Mouse (Mus musculus) forebrain, embryonic 13.5 days (tissue): ENCODE data around the gene Npw. TPM values are rescaled to one million over a fixed set of nuclear protein-coding genes. Genes with fewer than 3 reads are reported as not detected.

Experiments
- ATAC-seq: fragments of 200-750 bp; cut with Nextera tagmentation; 2 replicates; pipeline ENCODE4 v1.8.0; 2017
- H3K27ac ChIP-seq: fragments of 300-500 bp; sonication (generic); 2 replicates; pipeline ENCODE4 v1.5.1; 2015; ENCODE audit warnings: inconsistent platforms, mild to moderate bottlenecking, moderate library complexity
- H3K27me3 ChIP-seq: fragments of 300-500 bp; sonication (generic); 2 replicates; pipeline ENCODE4 v1.6.1; 2015; ENCODE audit warnings: mild to moderate bottlenecking, inconsistent platforms
- H3K36me3 ChIP-seq: fragments of 300-500 bp; sonication (generic); 2 replicates; pipeline ENCODE4 v1.6.1; 2015; ENCODE audit warnings: mild to moderate bottlenecking, inconsistent platforms; ENCODE audit not compliant: poor library complexity, severe bottlenecking
- H3K4me1 ChIP-seq: fragments of 300-500 bp; sonication (generic); 2 replicates; pipeline ENCODE4 v1.6.1; 2015; ENCODE audit warnings: inconsistent platforms
- H3K4me2 ChIP-seq: fragments of 300-500 bp; sonication (generic); 2 replicates; pipeline ENCODE4 v1.6.1; 2015; ENCODE audit warnings: inconsistent platforms, mild to moderate bottlenecking, moderate library complexity
- H3K4me3 ChIP-seq: fragments of 300-500 bp; sonication (generic); 2 replicates; pipeline ENCODE4 v1.5.1; 2015; ENCODE audit warnings: mild to moderate bottlenecking, inconsistent platforms
- H3K9ac ChIP-seq: fragments of 300-500 bp; sonication (generic); 2 replicates; pipeline ENCODE4 v1.6.1; 2015; ENCODE audit warnings: mild to moderate bottlenecking, inconsistent platforms
- H3K9me3 ChIP-seq: fragments of 300-500 bp; sonication (generic); replicated peaks from 2 replicates; pipeline ENCODE4 v1.6.1; 2016; ENCODE audit warnings: inconsistent platforms
- WGBS: fragments of 180-500 bp; shearing (Covaris S2); methylation state at CpG from one replicate; pipeline ENCODE4 v1.1.7; 2015; 5-methylcytosine and 5-hydroxymethylcytosine counted together
- polyA plus RNA-seq: library from polyadenylated mRNA; unstranded; fragments of >200 nt; fragmentation: Nextera tagmentation; extraction: Ambion mirVana; gene quantifications from 2 replicates; pipeline ENCODE4 v1.2.1, GENCODE M21; 2015

The Npw gene
- polyA plus RNA-seq, 1 experiment from 2014 or later, result not detected

DNA sequence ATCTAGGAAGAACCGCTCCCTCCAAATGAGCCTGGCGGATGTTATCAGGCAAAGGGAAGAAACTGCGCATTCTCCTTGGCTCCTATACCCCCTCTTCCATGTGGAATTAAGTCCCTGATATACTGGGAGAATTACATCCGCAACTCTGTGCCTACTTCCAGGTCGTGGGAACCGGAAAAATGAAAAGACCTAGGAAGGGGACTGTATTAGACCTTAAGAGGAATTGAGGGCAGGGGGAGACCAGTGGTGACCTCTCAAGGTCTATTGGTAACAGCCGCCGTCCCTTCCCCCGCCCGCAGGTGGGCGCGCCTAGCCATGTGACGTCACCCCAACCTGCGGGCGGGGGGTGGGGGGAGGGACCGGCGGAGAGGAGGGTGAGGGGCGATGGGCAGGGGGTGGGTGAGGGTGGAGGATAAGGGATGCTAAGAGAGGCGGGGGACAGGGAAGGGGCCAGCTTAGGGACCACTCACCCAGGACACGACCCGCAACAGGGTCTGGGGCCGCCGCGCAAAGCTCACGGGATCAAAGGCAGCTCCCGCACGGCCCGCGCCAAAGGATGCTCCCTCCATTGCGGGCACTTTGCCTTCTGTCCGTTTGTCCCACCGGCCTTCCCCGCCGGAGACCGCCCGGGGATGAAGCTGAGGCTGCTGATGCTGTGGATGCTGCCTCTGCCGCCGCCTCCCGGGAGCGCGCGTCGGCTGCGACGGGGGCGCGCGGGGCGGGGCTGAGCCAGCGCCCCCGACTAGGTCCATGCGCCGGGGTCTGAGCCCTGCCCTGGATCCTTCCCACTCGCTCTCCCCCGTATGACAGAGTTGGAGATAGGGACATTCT lies 31.2 kb upstream of the Npw start, which contains the start of gene Syngr3:
TSS of gene Syngr3 (minus strand) at position 705 of the 831 bp plus-strand sequence.
- Histone ChIP-seq H3K36me3 (peaks cover 22% of the 10 kb centered on the region), H3K27me3 (peaks cover 37% of the 10 kb centered on the region), H3K27ac (peak within 1 kb of the TSS; percentile 59; the same call in 1 of the 2 replicates), H3K4me3 (peak within 1 kb of the TSS; percentile 80), H3K4me2 (peak within 1 kb of the TSS; percentile 79), H3K9ac (peak within 1 kb of the TSS; percentile 93), H3K4me1 (peaks cover 33% of the 10 kb centered on the region), H3K9me3 (no peaks in the 10 kb centered on the region)
- peak; percentile 72 for ATAC-seq
- under 1% methylated on average over 48 of the region's 55 CpGs for WGBS

DNA sequence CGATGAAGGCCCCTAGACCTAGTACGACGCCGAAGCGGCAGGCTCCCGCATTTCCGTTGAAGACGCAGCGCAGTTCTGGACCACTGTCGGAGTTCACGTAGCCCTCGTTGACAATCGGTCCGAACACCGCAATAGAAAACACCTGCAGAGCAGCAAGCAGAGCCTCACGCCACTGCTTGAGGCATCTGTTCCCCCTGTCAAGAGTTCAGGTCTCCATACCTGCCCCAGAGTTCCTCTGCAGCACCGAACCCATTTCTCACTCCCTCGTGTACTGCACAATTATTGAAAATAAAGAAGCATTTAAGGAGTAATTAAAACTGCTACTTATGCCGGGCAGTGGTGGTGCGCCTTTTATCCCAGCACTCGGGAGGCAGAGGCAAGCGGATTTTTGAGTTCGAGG lies 29.3 kb upstream of the Npw start:
- H3K27me3 ChIP-seq, result peaks cover 37% of the 10 kb centered on the region
- no peak for ATAC-seq
- no peak overlapping the region for H3K27ac ChIP-seq
- H3K9me3 ChIP-seq, result no peaks in the 10 kb centered on the region
- peak overlapping the region; percentile 46; the same call in 1 of the 2 replicates for H3K9ac ChIP-seq
- H3K4me2 ChIP-seq, result peak overlapping the region; percentile 58
- peak overlapping the region; percentile 34 for H3K4me3 ChIP-seq
- peaks cover 33% of the 10 kb centered on the region for H3K4me1 ChIP-seq
- H3K36me3 ChIP-seq, result peaks cover 14% of the 10 kb centered on the region
- 16% methylated on average over 23 of the region's 23 CpGs for WGBS

DNA sequence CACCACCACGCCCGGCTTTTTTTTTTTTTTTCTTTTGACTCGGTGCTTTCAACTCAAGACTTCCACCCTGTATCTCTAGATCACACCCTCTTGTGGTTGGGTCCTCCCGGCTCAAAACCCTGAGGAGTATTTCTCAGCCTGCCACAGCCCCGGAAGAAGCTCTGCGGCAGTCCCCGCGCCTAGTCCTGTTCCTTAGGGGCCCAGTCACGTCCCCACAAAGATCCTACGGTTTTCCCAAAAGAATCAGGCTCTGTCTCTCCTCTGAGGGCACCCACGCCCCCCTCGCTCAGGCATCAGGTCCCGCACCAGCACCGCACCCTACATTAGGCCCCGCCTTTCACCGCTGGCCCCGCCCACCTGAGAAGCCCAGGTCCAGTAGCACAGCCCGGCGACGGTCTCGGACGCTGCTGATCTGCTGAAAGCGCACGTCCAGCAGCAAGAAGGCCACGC lies 28.9 kb upstream of the Npw start:
- Histone ChIP-seq H3K9me3 (no peaks in the 10 kb centered on the region), H3K36me3 (peaks cover 14% of the 10 kb centered on the region), H3K4me3 (peak overlapping the region; percentile 34), H3K4me2 (peak overlapping the region; percentile 58), H3K27me3 (peaks cover 37% of the 10 kb centered on the region), H3K4me1 (peaks cover 33% of the 10 kb centered on the region), H3K9ac (peak overlapping the region; percentile 46), H3K27ac (no peak overlapping the region)
- 1% methylated on average over 25 of the region's 25 CpGs for WGBS
- no peak for ATAC-seq

- peaks cover 37% of the 10 kb centered on the region for H3K27me3 ChIP-seq
- no peaks in the 10 kb centered on the region for H3K9me3 ChIP-seq
- peak overlapping the region; percentile 31 for H3K4me2 ChIP-seq
- H3K36me3 ChIP-seq, result peaks cover 16% of the 10 kb centered on the region
- H3K4me3 ChIP-seq, result no peak overlapping the region
- no peak overlapping the region for H3K27ac ChIP-seq
- peaks cover 33% of the 10 kb centered on the region for H3K4me1 ChIP-seq
- ATAC-seq, result no peak
- H3K9ac ChIP-seq, result no peak overlapping the region
- WGBS, result 34% methylated on average over 16 of the region's 16 CpGs
These were observed 28.3 kb upstream of the Npw start for GRCm38 (mm10) chr17:24686514-24686913.

GRCm38 (mm10) chr17:24677500-24678080 lies 19.3 kb upstream of the Npw start:
- no peak overlapping the region for H3K4me2 ChIP-seq
- 93% methylated on average over 24 of the region's 24 CpGs for WGBS
- H3K4me1 ChIP-seq, result peaks cover 7% of the 10 kb centered on the region; the same call in 1 of the 2 replicates
- no peak overlapping the region for H3K9ac ChIP-seq
- H3K27ac ChIP-seq, result no peak overlapping the region
- H3K36me3 ChIP-seq, result peaks cover 66% of the 10 kb centered on the region
- ATAC-seq, result no peak
- no peaks in the 10 kb centered on the region for H3K27me3 ChIP-seq
- no peak overlapping the region for H3K4me3 ChIP-seq
- no peaks in the 10 kb centered on the region for H3K9me3 ChIP-seq

- Histone ChIP-seq H3K9ac (no peak overlapping the region), H3K36me3 (peaks cover 58% of the 10 kb centered on the region), H3K9me3 (no peaks in the 10 kb centered on the region), H3K4me3 (no peak overlapping the region), H3K27me3 (no peaks in the 10 kb centered on the region), H3K4me2 (no peak overlapping the region), H3K4me1 (peaks cover 13% of the 10 kb centered on the region), H3K27ac (no peak overlapping the region)
- WGBS, result 96% methylated on average over 5 of the region's 5 CpGs
- ATAC-seq, result no peak
These were observed 18.6 kb upstream of the Npw start for GRCm38 (mm10) chr17:24676877-24677276.

DNA sequence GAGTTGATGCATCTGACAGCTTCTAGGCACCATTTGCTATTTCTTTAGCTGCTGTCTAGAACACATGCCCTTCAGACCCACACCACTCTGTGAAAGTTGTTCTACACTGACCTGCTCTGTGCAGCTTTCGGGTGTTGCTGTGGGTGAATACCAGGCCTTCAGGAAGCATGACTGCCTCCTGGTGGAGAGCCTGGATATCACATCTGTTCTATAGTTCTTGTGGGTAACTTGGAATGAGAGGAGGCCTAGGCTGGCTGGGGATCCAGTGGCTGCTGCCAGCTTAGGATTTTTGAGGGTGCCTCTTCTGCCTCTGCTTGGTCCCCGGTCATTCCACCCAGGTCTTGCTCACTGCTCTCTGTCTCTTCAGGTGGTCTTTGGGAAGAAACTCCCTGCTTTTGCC lies 17.9 kb upstream of the Npw start:
- Histone ChIP-seq H3K9me3 (no peaks in the 10 kb centered on the region), H3K36me3 (peaks cover 53% of the 10 kb centered on the region), H3K9ac (no peak overlapping the region), H3K4me3 (no peak overlapping the region), H3K4me1 (peaks cover 20% of the 10 kb centered on the region), H3K4me2 (no peak overlapping the region), H3K27ac (no peak overlapping the region), H3K27me3 (no peaks in the 10 kb centered on the region)
- ATAC-seq, result 0 out of 2 replicates have a peak, but pooled peaks have one; percentile 12
- WGBS, result 48% methylated on average over 2 of the region's 2 CpGs

DNA sequence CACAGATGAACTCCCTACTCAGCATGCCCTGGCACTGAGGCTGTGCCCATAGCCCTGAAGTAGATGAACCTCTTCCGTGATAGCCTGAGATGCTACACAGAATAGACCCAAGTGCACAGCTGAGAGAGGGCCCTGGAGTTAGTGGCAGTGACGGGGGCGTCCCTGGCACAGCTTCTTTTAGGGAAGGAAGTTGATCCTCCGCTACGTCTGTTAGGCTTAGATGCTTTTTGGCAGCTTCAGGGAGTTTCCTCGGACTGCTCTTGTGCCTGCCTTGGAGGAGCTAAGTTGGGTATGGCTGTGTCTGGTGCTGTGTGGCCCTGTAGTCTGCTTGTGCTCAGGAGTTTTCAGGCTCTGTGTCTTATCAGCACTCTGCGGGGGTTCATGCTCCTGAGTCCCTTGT lies 16.0 kb upstream of the Npw start:
- ATAC-seq, result no peak
- Histone ChIP-seq H3K4me1 (peaks cover 32% of the 10 kb centered on the region), H3K9ac (no peak overlapping the region), H3K27ac (no peak overlapping the region), H3K9me3 (no peaks in the 10 kb centered on the region), H3K4me3 (no peak overlapping the region), H3K4me2 (no peak overlapping the region), H3K36me3 (peaks cover 34% of the 10 kb centered on the region), H3K27me3 (no peaks in the 10 kb centered on the region)
- 82% methylated on average over 7 of the region's 7 CpGs for WGBS

DNA sequence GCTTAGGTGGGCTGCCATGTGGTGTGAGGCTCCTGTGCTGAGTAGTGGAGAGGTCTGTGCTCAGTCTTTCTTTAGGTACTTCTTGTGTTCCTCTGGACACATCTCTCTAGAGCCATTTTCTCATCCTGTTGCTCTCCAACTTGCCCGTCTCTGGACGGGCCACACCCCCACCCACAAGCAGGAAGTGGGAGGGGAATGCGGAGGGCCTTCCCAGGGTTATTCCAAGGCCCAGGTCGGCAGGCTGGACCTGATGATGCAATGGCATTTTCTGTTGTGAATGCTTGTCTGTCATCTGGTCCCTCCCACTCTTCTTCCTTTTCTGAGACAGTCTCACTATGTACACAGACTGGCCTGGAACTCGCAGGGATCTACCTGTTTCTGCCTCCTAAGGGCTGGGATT lies 13.9 kb upstream of the Npw start:
- Histone ChIP-seq H3K4me2 (peak overlapping the region; percentile 27), H3K9me3 (no peaks in the 10 kb centered on the region), H3K27ac (no peak overlapping the region), H3K36me3 (peaks cover 12% of the 10 kb centered on the region), H3K4me1 (peaks cover 41% of the 10 kb centered on the region), H3K9ac (peak overlapping the region; percentile 99), H3K4me3 (no peak overlapping the region), H3K27me3 (no peaks in the 10 kb centered on the region)
- WGBS, result 40% methylated on average over 5 of the region's 5 CpGs
- ATAC-seq, result no peak

- Histone ChIP-seq H3K36me3 (peaks cover 4% of the 10 kb centered on the region; the same call in 1 of the 2 replicates), H3K9me3 (no peaks in the 10 kb centered on the region), H3K27ac (no peak overlapping the region), H3K4me2 (peak overlapping the region; percentile 92), H3K4me3 (peak overlapping the region; percentile 96), H3K27me3 (no peaks in the 10 kb centered on the region), H3K9ac (peak overlapping the region; percentile 99), H3K4me1 (peaks cover 41% of the 10 kb centered on the region)
- no peak for ATAC-seq
- WGBS, result 87% methylated on average over 5 of the region's 5 CpGs
These were observed 13.1 kb upstream of the Npw start for GRCm38 (mm10) chr17:24671346-24671745.

DNA sequence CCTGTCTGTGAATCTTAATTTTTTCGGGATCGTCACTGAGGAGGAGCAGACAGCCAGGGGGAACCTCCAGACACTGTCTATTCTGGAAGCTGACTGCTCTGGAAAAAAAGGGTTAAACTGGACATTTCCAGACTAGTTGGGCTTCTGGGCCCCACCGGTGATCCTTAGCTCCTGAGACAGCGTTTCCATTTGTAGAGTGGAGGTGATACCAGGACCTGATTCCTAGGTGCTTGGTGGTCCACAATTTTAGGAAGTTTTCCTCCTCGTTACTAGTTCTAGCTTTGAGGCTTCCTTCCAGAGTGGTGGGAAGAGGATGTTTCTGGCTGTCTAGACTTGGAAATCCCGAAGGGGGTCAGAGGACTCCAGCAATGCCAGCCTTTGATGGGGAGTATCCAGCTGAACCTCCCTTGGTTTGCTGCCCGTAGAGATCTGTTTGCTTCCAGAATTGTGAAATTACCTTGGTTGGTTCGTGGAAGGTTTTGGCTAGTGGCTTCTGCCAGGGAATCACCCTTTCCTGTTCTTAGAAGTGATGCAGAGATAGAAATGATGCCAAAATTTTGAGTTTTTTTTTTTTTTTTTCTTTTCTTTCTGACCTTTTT lies 12.1 kb upstream of the Npw start:
- Histone ChIP-seq H3K9me3 (no peaks in the 10 kb centered on the region), H3K27me3 (no peaks in the 10 kb centered on the region), H3K9ac (peak overlapping the region; percentile 99), H3K4me2 (peak overlapping the region; percentile 92), H3K36me3 (0 out of 2 replicates have a peak, but pooled peaks cover 4% of the 10 kb centered on the region), H3K4me1 (peaks cover 41% of the 10 kb centered on the region), H3K27ac (peak overlapping the region; percentile 86; the same call in 1 of the 2 replicates), H3K4me3 (peak overlapping the region; percentile 96)
- ATAC-seq, result no peak
- WGBS, result 12% methylated on average over 8 of the region's 8 CpGs
